Mouse (Mus musculus): Measurements from ENCODE around the gene Coro1c.

Coro1c gene

DNA sequence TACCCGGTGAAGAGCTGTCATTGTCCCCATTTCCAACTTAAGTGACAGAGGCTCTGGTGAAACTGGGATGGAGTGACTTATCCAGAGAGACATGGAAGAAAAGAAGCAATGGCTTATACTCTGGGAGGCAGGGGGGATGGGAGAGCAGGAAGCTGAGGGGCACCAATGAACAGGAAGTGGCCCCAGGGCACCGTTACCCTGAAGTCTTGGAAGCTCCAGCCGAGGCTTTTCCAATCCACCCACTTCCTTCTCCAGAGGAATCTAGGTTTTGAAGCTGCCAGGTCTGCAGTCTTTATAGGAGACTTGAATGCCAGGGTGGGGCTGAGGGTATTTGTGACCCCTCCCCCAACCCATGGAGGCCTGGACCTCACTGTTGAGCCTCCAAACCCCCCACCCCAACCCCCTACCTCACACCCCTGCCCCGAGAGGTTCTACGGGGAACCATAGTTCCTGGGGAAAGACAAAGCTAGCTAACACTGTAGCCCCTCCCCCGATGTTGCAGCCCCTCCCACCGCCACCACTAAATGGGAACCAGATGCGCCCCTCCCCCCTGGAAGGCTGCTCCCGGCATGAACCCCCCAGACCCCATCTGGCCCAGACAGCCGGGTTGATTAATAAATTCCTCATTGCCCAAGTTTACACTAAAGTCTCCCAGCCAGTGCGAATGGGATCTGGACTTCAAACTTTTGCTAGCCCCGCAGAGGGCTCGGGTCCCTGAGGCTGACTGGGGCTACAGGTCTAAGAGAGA is 112.0 kb downstream of the Coro1c start:
- no peak for DNase-seq (ENCODE audit: low spot score in 2 of 2)

Measured in frontal cortex, postnatal 14 days (tissue).